Comparison of ENCODE assay signal across 23 mouse cellular contexts in the genomic region with DNA sequence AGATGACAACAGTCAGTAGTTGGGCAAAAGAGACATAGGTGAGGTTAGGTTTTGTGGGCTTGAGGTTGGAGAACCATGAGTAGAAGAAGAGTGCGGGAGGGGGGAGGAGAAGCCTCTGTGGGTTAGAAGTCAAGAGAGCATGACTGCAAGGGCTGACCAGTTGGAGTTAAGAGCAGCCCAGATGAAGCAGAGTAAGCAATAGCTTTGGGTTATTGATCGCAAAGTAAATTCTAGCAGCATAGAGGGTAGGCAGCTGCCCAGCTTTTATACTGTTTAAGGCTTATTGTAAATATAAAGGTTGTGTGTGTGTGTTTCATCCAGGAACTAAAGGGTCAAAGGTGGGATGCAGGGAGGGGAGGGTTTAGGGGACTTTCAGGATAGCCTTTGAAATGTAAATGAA. TPM values are rescaled to one million over a fixed set of nuclear protein-coding genes. Genes with fewer than 3 reads are reported as not detected.
A peak's percentile ranks its signal among the peaks of the same experiment; 100 is the strongest.
DNase-seq lines count a peak whose midpoint lies in the region; ATAC-seq and TF ChIP-seq lines count a peak whose summit lies in the region.
"Had no signal": no experiment of that assay in that cellular context is flagged by ENCODE, and none has a peak within 500 bp of the region (broad histone marks: within the 10 kb centered on the region; RNA-seq: fewer than 3 reads in every experiment).

No protein-coding gene starts in this region.

- no peaks in the 10 kb centered on the region for H3K27me3 ChIP-seq in CH12.LX (replicated peaks)
- H3K27me3 ChIP-seq in liver, embryonic 13.5 days = peaks cover 5% of the 10 kb centered on the region; the same call in 1 of the 2 replicates
- no peaks in the 10 kb centered on the region for H3K27me3 ChIP-seq in liver, embryonic 16.5 days (ENCODE audit: control insufficient read depth, insufficient read depth, low read depth, low read length)
- H3K27me3 ChIP-seq in forebrain, embryonic 11.5 days (ENCODE audit: control insufficient read depth, insufficient read depth, low read length) = no peaks in the 10 kb centered on the region
- H3K27me3 ChIP-seq: embryonic facial prominence, embryonic 12.5 days; embryonic facial prominence, embryonic 15.5 days; forebrain, embryonic 12.5 days; hindbrain, embryonic 12.5 days; hindbrain, embryonic 15.5 days had no signal

- no peak overlapping the region for H3K4me3 ChIP-seq in CH12.LX (replicated peaks in 1 of 3; ENCODE audit: low read depth in 2 of 3, low read length in 2 of 3, poor library complexity in 1 of 3)
- no peak overlapping the region for H3K4me3 ChIP-seq in liver, embryonic 13.5 days (replicated peaks)
- H3K4me3 ChIP-seq in liver, embryonic 16.5 days (ENCODE audit: low read depth, low read length) = no peak overlapping the region
- no peak overlapping the region for H3K4me3 ChIP-seq in forebrain, embryonic 11.5 days (ENCODE audit: low read depth, low read length)
- H3K4me3 ChIP-seq: embryonic facial prominence, embryonic 12.5 days; embryonic facial prominence, embryonic 15.5 days; forebrain, embryonic 12.5 days; gastrocnemius, adult 2 months; heart, adult 2 months; hindbrain, embryonic 12.5 days; hindbrain, embryonic 15.5 days had no signal

- H3K36me3 ChIP-seq in CH12.LX (replicated peaks in 1 of 2; ENCODE audit: control insufficient read depth in 1 of 2, insufficient read depth in 1 of 2, low read length in 1 of 2) = peaks cover 6 to 16% of the 10 kb centered on the region in 2 experiments
- H3K36me3 ChIP-seq in liver, embryonic 13.5 days = peaks cover 13% of the 10 kb centered on the region
- no peaks in the 10 kb centered on the region for H3K36me3 ChIP-seq in liver, embryonic 16.5 days (ENCODE audit: control insufficient read depth, insufficient read depth)
- H3K36me3 ChIP-seq in forebrain, embryonic 11.5 days (ENCODE audit: control insufficient read depth, insufficient read depth, low read length) = no peaks in the 10 kb centered on the region; the same call in 1 of the 2 replicates

- dilution Hi-C loops in CH12.LX (cut with MboI; ENCODE audit: extremely low pct_ligation_motif_present, extremely low pct_unique_long_range_greater_than_20kb, low sequenced_read_pairs) = no loop called here

- no peak for TF ChIP-seq EP300 in CH12.LX (IDR thresholded peaks at IDR 0.05; ENCODE audit: low read length)

- WGBS in liver, embryonic 13.5 days (ENCODE audit: insufficient replicate concordance) = 61% methylated on average over 2 of the region's 2 CpGs
- 68% methylated on average over 2 of the region's 2 CpGs for WGBS in liver, embryonic 16.5 days (ENCODE audit: insufficient replicate concordance)
- 81% methylated on average over 2 of the region's 2 CpGs for WGBS in forebrain, embryonic 11.5 days

- H3K4me1 ChIP-seq in CH12.LX (ENCODE audit: control insufficient read depth in 1 of 2, insufficient read depth in 2 of 2) = peaks cover 27 to 40% of the 10 kb centered on the region in 2 experiments
- peaks cover 6% of the 10 kb centered on the region; the same call in 1 of the 2 replicates for H3K4me1 ChIP-seq in liver, embryonic 13.5 days (replicated peaks)
- H3K4me1 ChIP-seq in liver, embryonic 16.5 days (ENCODE audit: control insufficient read depth, low read depth, low read length) = no peaks in the 10 kb centered on the region
- no peaks in the 10 kb centered on the region for H3K4me1 ChIP-seq in forebrain, embryonic 11.5 days (replicated peaks; ENCODE audit: control insufficient read depth, insufficient read depth, low read length)
- H3K4me1 ChIP-seq: embryonic facial prominence, embryonic 15.5 days; forebrain, embryonic 12.5 days; hindbrain, embryonic 12.5 days; hindbrain, embryonic 15.5 days had no signal

- no peak for TF ChIP-seq POLR2A in CH12.LX (IDR thresholded peaks at IDR 0.05; ENCODE audit: low read depth, low read length)

- no peaks in the 10 kb centered on the region for H3K9me3 ChIP-seq in CH12.LX (replicated peaks; ENCODE audit: low read length)
- no peaks in the 10 kb centered on the region for H3K9me3 ChIP-seq in liver, embryonic 13.5 days (replicated peaks)
- no peaks in the 10 kb centered on the region for H3K9me3 ChIP-seq in liver, embryonic 16.5 days (replicated peaks; ENCODE audit: control insufficient read depth, low read length)
- H3K9me3 ChIP-seq in forebrain, embryonic 11.5 days (ENCODE audit: control insufficient read depth, low read length) = no peaks in the 10 kb centered on the region
- H3K9me3 ChIP-seq: embryonic facial prominence, embryonic 12.5 days; embryonic facial prominence, embryonic 15.5 days; forebrain, embryonic 12.5 days; hindbrain, embryonic 12.5 days; hindbrain, embryonic 15.5 days had no signal

- no peak for TF ChIP-seq RAD21 in CH12.LX (IDR thresholded peaks at IDR 0.05; ENCODE audit: low read depth, low read length)

- no peak for TF ChIP-seq CTCF in CH12.LX (conservative IDR thresholded peaks at IDR 0.05 in 1 of 2, IDR thresholded peaks at IDR 0.05 in 1 of 2; ENCODE audit: low read depth in 2 of 2, low read length in 2 of 2)

- H3K79me2 ChIP-seq in CH12.LX (replicated peaks; ENCODE audit: control insufficient read depth, extremely low read depth, insufficient read depth, poor library complexity, severe bottlenecking) = no peaks in the 10 kb centered on the region

- ATAC-seq in liver, embryonic 13.5 days (ENCODE audit: low read depth) = peak; percentile 56
- ATAC-seq in liver, embryonic 16.5 days (ENCODE audit: low read depth) = peak; percentile 70
- ATAC-seq in forebrain, embryonic 11.5 days (replicated peaks; ENCODE audit: low FRiP score) = no peak
- ATAC-seq: forebrain, postnatal 0 days had no signal

- H3K9ac ChIP-seq in CH12.LX (ENCODE audit: insufficient read depth, low read depth) = no peak overlapping the region
- no peak overlapping the region for H3K9ac ChIP-seq in liver, embryonic 13.5 days
- no peak overlapping the region for H3K9ac ChIP-seq in liver, embryonic 16.5 days (ENCODE audit: low read depth, low read length)
- no peak overlapping the region for H3K9ac ChIP-seq in forebrain, embryonic 11.5 days (ENCODE audit: low read length)
- H3K9ac ChIP-seq: embryonic facial prominence, embryonic 12.5 days; embryonic facial prominence, embryonic 15.5 days; forebrain, embryonic 12.5 days; forebrain, postnatal 0 days; hindbrain, embryonic 12.5 days; hindbrain, embryonic 15.5 days had no signal

- H3K27ac ChIP-seq in CH12.LX (ENCODE audit: insufficient read depth, low read depth) = peak overlapping the region; percentile 58; the same call in 1 of the 2 replicates
- no peak overlapping the region for H3K27ac ChIP-seq in liver, embryonic 13.5 days
- H3K27ac ChIP-seq in liver, embryonic 16.5 days (ENCODE audit: low read length) = no peak overlapping the region
- H3K27ac ChIP-seq in forebrain, embryonic 11.5 days (ENCODE audit: low read depth, low read length) = no peak overlapping the region
- H3K27ac ChIP-seq: embryonic facial prominence, embryonic 12.5 days; embryonic facial prominence, embryonic 15.5 days; forebrain, embryonic 12.5 days; gastrocnemius, adult 2 months; heart, adult 2 months; hindbrain, embryonic 12.5 days; hindbrain, embryonic 15.5 days had no signal

- in situ Hi-C loops in CH12.LX (cut with MboI; ENCODE audit: low pct_ligation_motif_present, low pct_unique_long_range_greater_than_20kb, low sequenced_read_pairs) = no loop called here

- peak overlapping the region; percentile 88 for H3K4me2 ChIP-seq in CH12.LX (ENCODE audit: insufficient read depth, low read depth, poor library complexity, severe bottlenecking)
- H3K4me2 ChIP-seq in liver, embryonic 13.5 days = no peak overlapping the region
- H3K4me2 ChIP-seq in liver, embryonic 16.5 days (ENCODE audit: low read depth, low read length) = no peak overlapping the region
- no peak overlapping the region for H3K4me2 ChIP-seq in forebrain, embryonic 11.5 days (ENCODE audit: low read depth, low read length, severe bottlenecking)
- H3K4me2 ChIP-seq: embryonic facial prominence, embryonic 12.5 days; embryonic facial prominence, embryonic 15.5 days; forebrain, embryonic 12.5 days; heart, embryonic 11.5 days; hindbrain, embryonic 12.5 days; hindbrain, embryonic 15.5 days had no signal

- DNase-seq in layer of hippocampus, adult 11-12 months (ENCODE audit: low spot score) = peak; percentile 1
- DNase-seq in layer of hippocampus, adult 9-11 months = no peak
- no peak for DNase-seq in CH12.LX (ENCODE audit: extremely low read depth)
- no peak for DNase-seq in liver, embryonic 13.5 days
- DNase-seq in forebrain, embryonic 11.5 days (ENCODE audit: low spot score) = no peak
- no peak for DNase-seq in cerebellum, postnatal 25 days
- no peak for DNase-seq in cerebellum, postnatal 10 days
- DNase-seq: adrenal gland, adult 8-10 months; adrenal gland, postnatal 25 days; cerebellum, adult 11-12 months; cerebellum, adult 8-10 months; cerebellum, postnatal 14 days; forebrain, postnatal 0 days; gastrocnemius, adult 2 months; gastrocnemius, postnatal 14 days; heart, adult 2 months had no signal

TF ChIP-seq in CH12.LX, 34 proteins besides CTCF, POLR2A, EP300 and RAD21:
- TF ChIP-seq MEF2A (IDR thresholded peaks at IDR 0.05; ENCODE audit: borderline replicate concordance, low read depth, low read length) (no peak), MAZ (IDR thresholded peaks at IDR 0.05; ENCODE audit: low read depth, low read length) (0 out of 2 replicates have a peak, but pooled peaks have one; percentile 12), TCF12 (IDR thresholded peaks at IDR 0.05; ENCODE audit: low read depth, low read length) (peak; percentile 6; the same call in 1 of the 2 replicates), BHLHE40 (IDR thresholded peaks at IDR 0.05; ENCODE audit: low read depth, low read length) (peak; percentile 39; the same call in 1 of the 2 replicates)

RNA-seq across cellular contexts. Expression of gene Insig1, which starts 10.7 kb away (rescaled TPM):
- total RNA-seq in CH12.LX (2012; rRNA removed) (79.4 and 86.8 TPM in 2 replicates), CH12.LX (2014; rRNA removed) (162 and 217 TPM in 2 replicates)
- 92.3 and 96.9 TPM in 2 replicates for polyA plus RNA-seq in CH12.LX (2012; ENCODE audit: insufficient read length, low read depth)
- polyA plus RNA-seq in liver, embryonic 13.5 days (2015; fragmentation: Nextera tagmentation; extraction: Ambion mirVana) = 43.6 and 48.7 TPM in 2 replicates
- polyA plus RNA-seq in liver, embryonic 16.5 days (2015; fragmentation: Nextera tagmentation; extraction: Ambion mirVana) = 67.7 and 90.8 TPM in 2 replicates
- polyA plus RNA-seq in forebrain, embryonic 11.5 days (2014; fragmentation: Nextera tagmentation; extraction: Ambion mirVana) = 102 and 103 TPM in 2 replicates
